Mouse (Mus musculus): ENCODE results near the gene Ahsa2. TPM values are rescaled to one million over a fixed set of nuclear protein-coding genes. Genes with fewer than 3 reads are reported as not detected.
A peak's percentile ranks its signal among the peaks of the same experiment; 100 is the strongest.
"Not testable (repeated sequence)": the region's sequence is repeated elsewhere in the genome, so short reads cannot be mapped to it uniquely, and the experiment has no call there.

Ahsa2 gene
- polyA plus RNA-seq (2017; shearing (Covaris generic)), result 10 to 100 TPM; 28.2 to 45.5 TPM

- peak; percentile 88 for ATAC-seq
Observed at GRCm38 (mm10) chr11:23497718-23498509, at the start of gene Ahsa2. Gene Ahsa2, minus strand, starts transcription at chr11:23498030.

- no peak for ATAC-seq
Observed at GRCm38 (mm10) chr11:23537446-23537845, 39.6 kb upstream of the Ahsa2 start.

- no peak for ATAC-seq
Observed at GRCm38 (mm10) chr11:23520473-23521205, 22.8 kb upstream of the Ahsa2 start, which contains the start of gene 1700093K21Rik. Gene 1700093K21Rik, minus strand, starts transcription at chr11:23521155.

- no peak for ATAC-seq
Observed at GRCm38 (mm10) chr11:23518981-23519380, 21.2 kb upstream of the Ahsa2 start.

- ATAC-seq, result no peak
Observed at GRCm38 (mm10) chr11:23515315-23515714, 17.5 kb upstream of the Ahsa2 start.

GRCm38 (mm10) chr11:23514785-23515184 lies 17.0 kb upstream of the Ahsa2 start:
- not testable (repeated sequence) for ATAC-seq

GRCm38 (mm10) chr11:23504801-23505200 lies 7.0 kb upstream of the Ahsa2 start:
- ATAC-seq, result not testable (repeated sequence)

GRCm38 (mm10) chr11:23498609-23499008 lies 779 bp upstream of the Ahsa2 start:
- ATAC-seq, result no peak

GRCm38 (mm10) chr11:23497335-23497717 lies 504 bp downstream of the Ahsa2 start:
- ATAC-seq, result peak; percentile 9

GRCm38 (mm10) chr11:23496661-23497060 lies 1.2 kb downstream of the Ahsa2 start:
- ATAC-seq, result no peak

- ATAC-seq, result no peak
Observed at GRCm38 (mm10) chr11:23495231-23495630, 2.6 kb downstream of the Ahsa2 start.

- ATAC-seq, result no peak
Observed at GRCm38 (mm10) chr11:23492048-23492790, 5.6 kb downstream of the Ahsa2 start.

GRCm38 (mm10) chr11:23489955-23490354 lies 7.9 kb downstream of the Ahsa2 start:
- ATAC-seq, result no peak

GRCm38 (mm10) chr11:23465862-23466261 lies 32.0 kb downstream of the Ahsa2 start:
- not testable (repeated sequence) for ATAC-seq

Other genes with a start within 250 kb of the Ahsa2 start
- 10 to 100 TPM; 40.0 to 44.2 TPM for gene Xpo1, start 242.0 kb downstream of the Ahsa2 start, polyA plus RNA-seq (2017; shearing (Covaris generic))
- 10 to 100 TPM; 40.1 to 56.0 TPM for gene Usp34, start 191.1 kb downstream of the Ahsa2 start, polyA plus RNA-seq (2017; shearing (Covaris generic))
- not detected for gene 1700093K21Rik, start 23.1 kb upstream of the Ahsa2 start, polyA plus RNA-seq (2017; shearing (Covaris generic))
- 1 to 10 TPM; 1.6 to 2.0 TPM for gene 0610010F05Rik, start 135.6 kb upstream of the Ahsa2 start, polyA plus RNA-seq (2017; shearing (Covaris generic))
- gene Pus10, start 167.6 kb upstream of the Ahsa2 start, polyA plus RNA-seq (2017; shearing (Covaris generic)), result 10 to 100 TPM; 20.7 to 22.2 TPM
- 10 to 100 TPM in 1 of 2 experiments, 1 to 10 TPM in 1; 9.1 to 11.3 TPM for gene Pex13, start 167.9 kb upstream of the Ahsa2 start, polyA plus RNA-seq (2017; shearing (Covaris generic))

Measured in CD4-positive, CD25-positive, alpha-beta regulatory T cell, adult 4 months (primary cell).